Mouse (Mus musculus) myocyte (in vitro differentiated cells): ENCODE data around the gene Olfr993.

ENCODE experiments used
- CEBPB ChIP-seq: IDR thresholded peaks from 2 replicates; pipeline ENCODE4 v1.6.1; 2011; ENCODE audit warnings: mild to moderate bottlenecking, moderate library complexity; ENCODE audit not compliant: poor library complexity, insufficient read depth, severe bottlenecking
- E2F4 ChIP-seq: IDR thresholded peaks from one replicate; pipeline ENCODE4 v1.6.1; 2011; ENCODE audit warnings: mild to moderate bottlenecking, control low read depth, moderate library complexity; ENCODE audit not compliant: insufficient read depth
- MAX ChIP-seq: IDR thresholded peaks from one replicate; pipeline ENCODE4 v1.6.1; 2011; ENCODE audit warnings: low read depth, mild to moderate bottlenecking, control low read depth
- MYOD1 ChIP-seq, 3 experiments: IDR thresholded peaks; one replicate each; pipeline ENCODE4 v1.6.1; 2011; ENCODE audit warnings: control low read depth in 2 of 3, low read depth in 2 of 3, mild to moderate bottlenecking in 2 of 3, moderate library complexity in 1 of 3; ENCODE audit not compliant: insufficient read length in 2 of 3, control insufficient read depth in 1 of 3
- MYOG ChIP-seq, 3 experiments: IDR thresholded peaks; one replicate each; pipeline ENCODE4 v1.6.1; 2011; ENCODE audit warnings: control low read depth in 2 of 3, low read depth in 2 of 3, mild to moderate bottlenecking in 2 of 3; ENCODE audit not compliant: insufficient read length in 2 of 3, control insufficient read depth in 1 of 3, insufficient read depth in 1 of 3
- POLR2A ChIP-seq: IDR thresholded peaks from one replicate; pipeline ENCODE4 v1.6.1; 2011; ENCODE audit warnings: low read depth, mild to moderate bottlenecking, control low read depth, moderate library complexity; ENCODE audit not compliant: insufficient read length
- POLR2AphosphoS2 ChIP-seq: IDR thresholded peaks from one replicate; pipeline ENCODE4 v1.6.1; 2011; ENCODE audit warnings: low read depth, control low read depth; ENCODE audit not compliant: insufficient read length
- REST ChIP-seq: IDR thresholded peaks from one replicate; pipeline ENCODE4 v1.6.1; 2011; ENCODE audit warnings: mild to moderate bottlenecking, control low read depth, moderate library complexity; ENCODE audit not compliant: insufficient read depth, insufficient read length
- SRF ChIP-seq: IDR thresholded peaks from one replicate; pipeline ENCODE4 v1.6.1; 2011; ENCODE audit warnings: low read depth; ENCODE audit not compliant: control insufficient read depth, insufficient read length
- TCF12 ChIP-seq: IDR thresholded peaks from one replicate; pipeline ENCODE4 v1.6.1; 2011; ENCODE audit warnings: mild to moderate bottlenecking, control low read depth; ENCODE audit not compliant: poor library complexity, insufficient read depth, severe bottlenecking
- TCF3 ChIP-seq: IDR thresholded peaks from one replicate; pipeline ENCODE4 v1.6.1; 2011; ENCODE audit warnings: low read depth, control low read depth; ENCODE audit not compliant: insufficient read length
- USF1 ChIP-seq: IDR thresholded peaks from one replicate; pipeline ENCODE4 v1.6.1; 2011; ENCODE audit warnings: low read depth, mild to moderate bottlenecking, control low read depth, moderate library complexity

GRCm38 (mm10) chr2:85409369-85409768 lies 5.3 kb downstream of the Olfr993 start, which contains the start of gene Olfr992:
- TF ChIP-seq POLR2A, result no peak
- TF ChIP-seq POLR2AphosphoS2, result no peak
- TF ChIP-seq TCF12, result no peak
- TF ChIP-seq USF1, result no peak
- TF ChIP-seq TCF3, result no peak
- no peak for TF ChIP-seq E2F4
- TF ChIP-seq MYOG (IDR thresholded peaks at IDR 0.05; ENCODE audit: control insufficient read depth in 1 of 3, insufficient read depth in 1 of 3, insufficient read length in 2 of 3, low read depth in 2 of 3), result no peak
- no peak for TF ChIP-seq MYOD1 (IDR thresholded peaks at IDR 0.05; ENCODE audit: control insufficient read depth in 1 of 3, insufficient read length in 2 of 3, low read depth in 2 of 3)
- TF ChIP-seq MAX, result no peak
- no peak for TF ChIP-seq CEBPB
- no peak for TF ChIP-seq SRF
- TF ChIP-seq REST, result no peak
